11 mouse cellular contexts compared by ENCODE assay signal in the genomic region with DNA sequence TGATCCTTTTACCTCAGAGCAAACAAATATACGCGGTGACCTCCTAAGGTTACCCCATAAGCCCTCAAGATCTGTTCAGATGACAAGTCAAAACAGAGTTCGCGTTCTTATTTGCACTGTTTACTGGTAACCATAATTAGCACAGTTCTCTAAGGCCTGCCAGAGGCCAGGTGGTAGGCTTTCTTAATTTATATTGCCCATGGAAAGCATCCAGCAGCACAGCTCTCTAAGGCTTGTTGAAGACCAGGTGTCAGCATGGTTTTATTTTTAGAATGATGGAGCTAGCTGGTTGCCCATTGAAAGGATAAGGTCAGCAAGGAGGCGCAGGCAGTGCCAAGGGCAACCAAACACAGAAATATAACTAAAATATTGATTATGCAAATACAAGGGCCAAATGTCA.
"Had no signal": no experiment of that assay in that cellular context is flagged by ENCODE, and none has a peak within 500 bp of the region (broad histone marks: within the 10 kb centered on the region; RNA-seq: fewer than 3 reads in every experiment).

No protein-coding gene starts in this region.

- DNase-seq: kidney, postnatal 25 days; layer of hippocampus, adult 9-11 months; liver; liver, embryonic 13.5 days; lung, embryonic 14.5 days; right cerebral cortex, adult 18-20 months; right cerebral cortex, postnatal 14 days; right cerebral cortex, postnatal 4 days; spleen, adult 18-20 months; thymus, adult 18-20 months; thymus, postnatal 36 days had no signal
